Mouse (Mus musculus): ENCODE measurements around the gene Olfr323.

Gene Olfr323

GRCm38 (mm10) chr11:58602800-58603560 lies 27.3 kb downstream of the Olfr323 start:
- DNase-seq, result no peak

- no peak for DNase-seq
These were observed 28.2 kb downstream of the Olfr323 start for GRCm38 (mm10) chr11:58602062-58602461.

GRCm38 (mm10) chr11:58597837-58598236 lies 32.5 kb downstream of the Olfr323 start:
- DNase-seq, result no peak

- DNase-seq, result no peak
These were observed 35.5 kb downstream of the Olfr323 start, which contains the start of gene Olfr324 for GRCm38 (mm10) chr11:58594814-58595213. Olfr324 (plus strand) TSS chr11:58595114.

GRCm38 (mm10) chr11:58588620-58589250 lies 41.6 kb downstream of the Olfr323 start:
- no peak for DNase-seq

- peak in 1 of 2 experiments; percentile 53 for DNase-seq
These were observed 42.4 kb downstream of the Olfr323 start for GRCm38 (mm10) chr11:58587898-58588348.

- DNase-seq, result no peak
These were observed 51.7 kb downstream of the Olfr323 start for GRCm38 (mm10) chr11:58578636-58579035.

- DNase-seq, result no peak
These were observed 52.9 kb downstream of the Olfr323 start, which contains the start of gene Olfr325 for GRCm38 (mm10) chr11:58577430-58577829. Olfr325 (plus strand) TSS chr11:58577730.

Measured in kidney, postnatal 25 days (tissue).